8 mouse cellular contexts compared by ENCODE assay signal in the genomic region with DNA sequence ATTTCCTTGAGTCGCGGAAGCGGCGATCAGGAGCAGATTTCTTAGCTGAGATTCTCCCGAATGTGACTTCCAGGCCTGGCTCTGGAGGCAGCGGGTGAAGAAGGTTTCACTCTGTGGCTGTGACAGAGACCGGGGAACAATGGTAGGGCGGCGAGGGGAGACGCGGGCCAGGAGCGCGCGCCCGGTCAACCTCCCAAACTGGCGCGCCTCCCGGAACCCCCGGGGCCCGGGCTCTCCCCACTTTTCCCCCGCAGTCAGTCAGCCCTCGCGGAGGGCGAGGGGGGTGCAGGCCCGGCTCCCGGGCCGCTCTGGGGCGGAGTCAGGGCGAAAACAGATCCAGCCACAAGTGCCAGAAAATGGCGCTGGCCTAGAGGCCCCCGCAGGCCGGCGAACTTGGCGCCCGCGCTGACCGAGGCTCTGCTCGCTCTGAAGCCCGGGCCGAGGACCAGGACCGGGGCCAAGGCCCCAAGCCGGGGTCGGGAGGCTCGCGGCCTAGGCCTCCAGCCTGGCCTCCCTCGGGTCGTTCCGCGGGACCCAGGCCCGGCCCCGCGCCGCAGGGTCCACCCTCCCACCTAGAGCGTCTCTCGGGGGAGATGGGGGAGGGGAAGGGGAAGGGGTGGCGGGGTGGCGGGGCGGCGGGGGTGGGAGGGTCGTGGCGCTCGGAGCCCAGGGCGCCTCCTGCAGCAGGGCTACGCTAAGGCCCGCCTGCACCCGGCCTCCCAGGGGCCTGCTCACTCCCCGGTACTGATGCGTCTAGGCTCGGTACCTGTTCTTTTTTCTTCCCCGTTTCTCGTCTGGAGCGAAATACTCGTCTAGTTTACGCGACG. TPM values are rescaled to one million over a fixed set of nuclear protein-coding genes. Genes with fewer than 3 reads are reported as not detected.
DNase-seq lines count a peak whose midpoint lies in the region; ATAC-seq and TF ChIP-seq lines count a peak whose summit lies in the region.

No protein-coding gene starts in this region.

- DNase-seq in kidney, postnatal 10 days: peak; percentile 38
- no peak for DNase-seq in kidney, adult 8-10 months
- peak; percentile 96 for DNase-seq in cerebellum, adult 11-12 months
- peak; percentile 71 for DNase-seq in forebrain, embryonic 14.5 days (ENCODE audit: low spot score)
- no peak for DNase-seq in left cerebral cortex, postnatal 36 days (ENCODE audit: low spot score in 2 of 2)
- no peak for DNase-seq in frontal cortex, postnatal 25 days (ENCODE audit: low spot score in 2 of 2)

- no peak for TF ChIP-seq CTCF in intestine, postnatal 0 days (IDR thresholded peaks at IDR 0.05; ENCODE audit: low read depth)

- H3K4me1 ChIP-seq in forebrain, embryonic 14.5 days (ENCODE audit: control insufficient read depth, insufficient read depth, low read length): no peaks in the 10 kb centered on the region
- peaks cover 2% of the 10 kb centered on the region; the same call in 1 of the 2 replicates for H3K4me1 ChIP-seq in intestine, postnatal 0 days (replicated peaks; ENCODE audit: control insufficient read depth, insufficient read depth, low read length)
- peaks cover 7% of the 10 kb centered on the region; the same call in 1 of the 2 replicates for H3K4me1 ChIP-seq in neural tube, embryonic 14.5 days (ENCODE audit: control insufficient read depth, insufficient read depth, low read length)

- no peaks in the 10 kb centered on the region for H3K9me3 ChIP-seq in forebrain, embryonic 14.5 days (replicated peaks; ENCODE audit: control insufficient read depth, low read length)
- H3K9me3 ChIP-seq in intestine, postnatal 0 days (ENCODE audit: control insufficient read depth): no peaks in the 10 kb centered on the region
- no peaks in the 10 kb centered on the region for H3K9me3 ChIP-seq in neural tube, embryonic 14.5 days (ENCODE audit: control insufficient read depth, low read length)

- H3K4me3 ChIP-seq in forebrain, embryonic 14.5 days (ENCODE audit: low read depth, low read length): peak overlapping the region; percentile 44
- peak overlapping the region; percentile 50 for H3K4me3 ChIP-seq in intestine, postnatal 0 days (ENCODE audit: low read depth, low read length)
- H3K4me3 ChIP-seq in neural tube, embryonic 14.5 days (ENCODE audit: low read depth, low read length): peak overlapping the region; percentile 44

- peak; percentile 53 for ATAC-seq in forebrain, embryonic 14.5 days
- peak; percentile 13; the same call in 1 of the 2 replicates for ATAC-seq in intestine, postnatal 0 days
- ATAC-seq in neural tube, embryonic 14.5 days (ENCODE audit: low read depth): peak; percentile 45

- peak overlapping the region; percentile 95 for H3K27ac ChIP-seq in forebrain, embryonic 14.5 days (ENCODE audit: low read depth, low read length)
- no peak overlapping the region for H3K27ac ChIP-seq in intestine, postnatal 0 days (ENCODE audit: low read depth, low read length)
- H3K27ac ChIP-seq in neural tube, embryonic 14.5 days (ENCODE audit: low read depth, low read length): peak overlapping the region; percentile 96

- peaks cover 80% of the 10 kb centered on the region for H3K27me3 ChIP-seq in forebrain, embryonic 14.5 days (replicated peaks; ENCODE audit: control insufficient read depth, insufficient read depth, low read length)
- H3K27me3 ChIP-seq in intestine, postnatal 0 days (replicated peaks; ENCODE audit: control insufficient read depth, insufficient read depth, low read length): peaks cover 98% of the 10 kb centered on the region
- H3K27me3 ChIP-seq in neural tube, embryonic 14.5 days (ENCODE audit: control insufficient read depth, insufficient read depth, low read length): peaks cover 10% of the 10 kb centered on the region; the same call in 1 of the 2 replicates

- intact Hi-C loops in left cerebral cortex, postnatal 36 days (cut with DNase I): loop anchor here (2.0 kb wide), 1 partner anchor 23 kb away; no protein-coding TSS in a partner anchor

- H3K4me2 ChIP-seq in forebrain, embryonic 14.5 days (ENCODE audit: low read length): peak overlapping the region; percentile 72
- H3K4me2 ChIP-seq in intestine, postnatal 0 days (replicated peaks; ENCODE audit: low read depth): peak overlapping the region; percentile 80
- H3K4me2 ChIP-seq in neural tube, embryonic 14.5 days (ENCODE audit: low read depth, low read length): peak overlapping the region; percentile 68

- no peaks in the 10 kb centered on the region for H3K36me3 ChIP-seq in forebrain, embryonic 14.5 days (ENCODE audit: control insufficient read depth, insufficient read depth, low read length)
- H3K36me3 ChIP-seq in intestine, postnatal 0 days (ENCODE audit: control insufficient read depth, insufficient read depth): no peaks in the 10 kb centered on the region
- no peaks in the 10 kb centered on the region for H3K36me3 ChIP-seq in neural tube, embryonic 14.5 days (ENCODE audit: control insufficient read depth, insufficient read depth, low read length)

- peak overlapping the region; percentile 80 for H3K9ac ChIP-seq in forebrain, embryonic 14.5 days (ENCODE audit: low read length)
- 0 out of 2 replicates have a peak overlapping the region, but pooled peaks have one; percentile 17 for H3K9ac ChIP-seq in intestine, postnatal 0 days (ENCODE audit: low read depth, low read length)
- peak overlapping the region; percentile 80 for H3K9ac ChIP-seq in neural tube, embryonic 14.5 days (replicated peaks; ENCODE audit: low read depth, low read length)

- under 1% methylated on average over 72 of the region's 76 CpGs for WGBS in forebrain, embryonic 14.5 days
- 1% methylated on average over 69 of the region's 76 CpGs for WGBS in intestine, postnatal 0 days
- 1% methylated on average over 57 of the region's 76 CpGs for WGBS in neural tube, embryonic 14.5 days

RNA-seq across cellular contexts. Expression of gene Zic1, which starts 15.9 kb away (rescaled TPM):
- polyA plus RNA-seq in forebrain, embryonic 14.5 days (2014; fragmentation: Nextera tagmentation; extraction: Ambion mirVana): 14.4 and 14.8 TPM in 2 replicates
- polyA plus RNA-seq in intestine, postnatal 0 days (2015; fragmentation: Nextera tagmentation; extraction: Ambion mirVana): not detected in 2 replicates
- polyA plus RNA-seq in neural tube, embryonic 14.5 days (2014; fragmentation: Nextera tagmentation; extraction: Ambion mirVana): 28.7 and 30.5 TPM in 2 replicates
- total RNA-seq in left cerebral cortex, postnatal 36 days (2021): 10 to 100 TPM in 1 of 2 experiments, 1 to 10 TPM in 1; 7.2 to 15.3 TPM

RNA-seq across cellular contexts. Expression of gene Zic4, which starts 19.3 kb away (rescaled TPM):
- 45.1 and 56.3 TPM in 2 replicates for polyA plus RNA-seq in forebrain, embryonic 14.5 days (2014; fragmentation: Nextera tagmentation; extraction: Ambion mirVana)
- polyA plus RNA-seq in intestine, postnatal 0 days (2015; fragmentation: Nextera tagmentation; extraction: Ambion mirVana): not detected in 2 replicates
- polyA plus RNA-seq in neural tube, embryonic 14.5 days (2014; fragmentation: Nextera tagmentation; extraction: Ambion mirVana): 46.7 and 50.5 TPM in 2 replicates
- 1 to 10 TPM; 2.8 to 4.7 TPM for total RNA-seq in left cerebral cortex, postnatal 36 days (2021)

Comparison
In these comparisons a context has a peak if more than half of its experiments do, and no peak if none do; other contexts are left out.
1. DNase-seq: peak in kidney, postnatal 10 days (single experiment), cerebellum, adult 11-12 months (single experiment) and forebrain, embryonic 14.5 days (single experiment); none in kidney, adult 8-10 months (0 of 2), left cerebral cortex, postnatal 36 days (0 of 2) and frontal cortex, postnatal 25 days (0 of 2).
2. H3K9ac ChIP-seq: peak in every context shown above with its lines; median percentile 80 in forebrain, embryonic 14.5 days; 80 in neural tube, embryonic 14.5 days; 17 in intestine, postnatal 0 days.
3. RNA of gene Zic1, which starts 15.9 kb away (polyA plus RNA-seq): 28.7 to 30.5 TPM in neural tube, embryonic 14.5 days and 14.4 to 14.8 TPM in forebrain, embryonic 14.5 days; not detected in intestine, postnatal 0 days; every median in the first group is over 10 times any median in the second.
4. RNA of gene Zic4, which starts 19.3 kb away (polyA plus RNA-seq): 46.7 to 50.5 TPM in neural tube, embryonic 14.5 days and 45.1 to 56.3 TPM in forebrain, embryonic 14.5 days; not detected in intestine, postnatal 0 days; every median in the first group is over 10 times any median in the second.
5. Peak in every context shown above with its lines, with median percentiles within 50 percentile points of each other: ATAC-seq, H3K4me2 ChIP-seq and H3K4me3 ChIP-seq.